Mouse (Mus musculus): ENCODE measurements around the gene Rbpj.

GRCm38 (mm10) chr5:53437767-53438166, 28.2 kb upstream of the Rbpj start:
- TF ChIP-seq POLR2A (IDR thresholded peaks at IDR 0.05; ENCODE audit: extremely low read depth, insufficient read depth, low read length) (no peak), CTCF (IDR thresholded peaks at IDR 0.05; ENCODE audit: extremely low read depth, insufficient read depth, low read length) (no peak)
